Comparison of ENCODE assay signal across 33 mouse cellular contexts in genomic region chr14:16261869-16262268, GRCm38 (mm10).
"Had no signal": no experiment of that assay in that cellular context is flagged by ENCODE, and none has a peak within 500 bp of the region (broad histone marks: within the 10 kb centered on the region; RNA-seq: fewer than 3 reads in every experiment).

No protein-coding gene starts in this region.

- H3K27ac ChIP-seq: heart, embryonic 10.5 days; heart, embryonic 13.5 days; heart, embryonic 15.5 days; hindbrain, embryonic 10.5 days; hindbrain, embryonic 12.5 days; hindbrain, embryonic 13.5 days; hindbrain, embryonic 14.5 days; hindbrain, embryonic 15.5 days; hindbrain, postnatal 0 days; intestine, embryonic 15.5 days; kidney, embryonic 15.5 days; kidney, postnatal 0 days; layer of hippocampus, adult 2 months; left cerebral cortex, adult 2 months had no signal

- H3K9ac ChIP-seq: heart, embryonic 12.5 days; heart, embryonic 13.5 days; heart, embryonic 15.5 days; hindbrain, embryonic 12.5 days; hindbrain, embryonic 13.5 days; hindbrain, embryonic 14.5 days; hindbrain, embryonic 15.5 days; intestine, embryonic 15.5 days; kidney, embryonic 15.5 days had no signal

- H3K27me3 ChIP-seq: heart, embryonic 12.5 days; heart, embryonic 13.5 days; heart, embryonic 15.5 days; hindbrain, embryonic 12.5 days; hindbrain, embryonic 13.5 days; hindbrain, embryonic 15.5 days; intestine, embryonic 15.5 days; kidney, embryonic 15.5 days had no signal

- H3K4me1 ChIP-seq: heart, embryonic 10.5 days; heart, embryonic 12.5 days; heart, embryonic 13.5 days; heart, embryonic 15.5 days; hindbrain, embryonic 10.5 days; hindbrain, embryonic 12.5 days; hindbrain, embryonic 13.5 days; hindbrain, embryonic 15.5 days; intestine, embryonic 15.5 days; kidney, embryonic 15.5 days had no signal

- H3K9me3 ChIP-seq: heart, embryonic 10.5 days; heart, embryonic 12.5 days; heart, embryonic 13.5 days; heart, embryonic 15.5 days; hindbrain, embryonic 10.5 days; hindbrain, embryonic 12.5 days; hindbrain, embryonic 13.5 days; hindbrain, embryonic 15.5 days; intestine, embryonic 15.5 days; kidney, embryonic 15.5 days had no signal

- H3K36me3 ChIP-seq: hindbrain, embryonic 10.5 days had no signal

- ATAC-seq: hindbrain, embryonic 16.5 days; hindbrain, postnatal 0 days; intestine, embryonic 15.5 days; intestine, embryonic 16.5 days; intestine, postnatal 0 days had no signal

- H3K4me3 ChIP-seq: heart, embryonic 10.5 days; heart, embryonic 12.5 days; heart, embryonic 13.5 days; heart, embryonic 15.5 days; hindbrain, embryonic 10.5 days; hindbrain, embryonic 12.5 days; hindbrain, embryonic 13.5 days; hindbrain, embryonic 15.5 days; intestine, embryonic 15.5 days; kidney, embryonic 15.5 days; layer of hippocampus, adult 2 months; left cerebral cortex, adult 2 months had no signal

- DNase-seq: heart, postnatal 10 days; heart, postnatal 14 days; heart, postnatal 36 days; heart, postnatal 4 days; kidney, adult 11 months; kidney, adult 2 months; kidney, adult 8-10 months; kidney, adult 9 months; kidney, postnatal 10 days; kidney, postnatal 14 days; kidney, postnatal 36 days; kidney, postnatal 4 days; layer of hippocampus, adult 9-11 months; layer of hippocampus, postnatal 36 days had no signal

- H3K4me2 ChIP-seq: heart, embryonic 11.5 days; heart, embryonic 12.5 days; heart, embryonic 13.5 days; heart, embryonic 15.5 days; hindbrain, embryonic 12.5 days; hindbrain, embryonic 13.5 days; hindbrain, embryonic 14.5 days; hindbrain, embryonic 15.5 days; intestine, embryonic 15.5 days; kidney, embryonic 15.5 days had no signal
